Mouse (Mus musculus) layer of hippocampus, adult 8-10 months (tissue): Measurements from ENCODE around the gene Kat6b. TPM values are rescaled to one million over a fixed set of nuclear protein-coding genes. Genes with fewer than 3 reads are reported as not detected.
"Not testable (repeated sequence)": the region's sequence is repeated elsewhere in the genome, so short reads cannot be mapped to it uniquely, and the experiment has no call there.

Experiments used
- DNase-seq, 2 experiments: peaks; one replicate each; pipeline ENCODE4 v3.0.0; 2022; ENCODE audit warnings: low spot score in 2 of 2
- total RNA-seq, 4 experiments: library from RNA; stranded (reverse); gene quantifications; 2 replicates each; pipeline ENCODE4 v1.2.4; 2022

Kat6b gene
- total RNA-seq, 4 experiments from 2014 or later: 102 to 111 (median 107) TPM

GRCm38 (mm10) chr14:21659652-21660051 is 178.4 kb downstream of the Kat6b start:
- peak in 1 of 2 experiments; percentile 62 for DNase-seq

GRCm38 (mm10) chr14:21662465-21663142 is 181.4 kb downstream of the Kat6b start:
- DNase-seq: no peak

- DNase-seq: no peak
Measured at GRCm38 (mm10) chr14:21669218-21669617, 188.0 kb downstream of the Kat6b start.

GRCm38 (mm10) chr14:21669633-21670421 is 188.6 kb downstream of the Kat6b start:
- DNase-seq: no peak

GRCm38 (mm10) chr14:21670422-21671006 is 189.3 kb downstream of the Kat6b start:
- DNase-seq: not testable (repeated sequence)

- no peak for DNase-seq
Measured at GRCm38 (mm10) chr14:21673100-21673499, 191.9 kb downstream of the Kat6b start.

GRCm38 (mm10) chr14:21674471-21674870 is 193.2 kb downstream of the Kat6b start:
- DNase-seq: no peak

GRCm38 (mm10) chr14:21676223-21676622 is 195.0 kb downstream of the Kat6b start:
- no peak for DNase-seq

GRCm38 (mm10) chr14:21678509-21679285 is 197.5 kb downstream of the Kat6b start:
- DNase-seq: peak in 1 of 2 experiments; percentile 63

- no peak for DNase-seq
Measured at GRCm38 (mm10) chr14:21679631-21680201, 198.5 kb downstream of the Kat6b start.

GRCm38 (mm10) chr14:21682681-21683129 is 201.5 kb downstream of the Kat6b start:
- DNase-seq: no peak

GRCm38 (mm10) chr14:21683834-21684233 is 202.6 kb downstream of the Kat6b start:
- DNase-seq: no peak

- no peak for DNase-seq
Measured at GRCm38 (mm10) chr14:21685411-21686146, 204.3 kb downstream of the Kat6b start.

- DNase-seq: no peak
Measured at GRCm38 (mm10) chr14:21686376-21687279, 205.4 kb downstream of the Kat6b start.

GRCm38 (mm10) chr14:21691070-21691469 is 209.8 kb downstream of the Kat6b start:
- DNase-seq: no peak

- no peak for DNase-seq
Measured at GRCm38 (mm10) chr14:21695020-21695419, 213.8 kb downstream of the Kat6b start.

GRCm38 (mm10) chr14:21696186-21696830 is 215.1 kb downstream of the Kat6b start:
- no peak for DNase-seq

- DNase-seq: no peak
Measured at GRCm38 (mm10) chr14:21702691-21703090, 221.5 kb downstream of the Kat6b start.

GRCm38 (mm10) chr14:21703255-21703654 is 222.0 kb downstream of the Kat6b start:
- no peak for DNase-seq
